Mouse (Mus musculus) frontal cortex, postnatal 10 days (tissue): ENCODE results near the gene Lrig1.

Experiments used
- DNase-seq, 2 experiments: peaks; one replicate each; pipeline ENCODE4 v3.0.0; 2022; ENCODE audit warnings: low spot score in 2 of 2, mixed read lengths in 1 of 2

The Lrig1 gene

DNA sequence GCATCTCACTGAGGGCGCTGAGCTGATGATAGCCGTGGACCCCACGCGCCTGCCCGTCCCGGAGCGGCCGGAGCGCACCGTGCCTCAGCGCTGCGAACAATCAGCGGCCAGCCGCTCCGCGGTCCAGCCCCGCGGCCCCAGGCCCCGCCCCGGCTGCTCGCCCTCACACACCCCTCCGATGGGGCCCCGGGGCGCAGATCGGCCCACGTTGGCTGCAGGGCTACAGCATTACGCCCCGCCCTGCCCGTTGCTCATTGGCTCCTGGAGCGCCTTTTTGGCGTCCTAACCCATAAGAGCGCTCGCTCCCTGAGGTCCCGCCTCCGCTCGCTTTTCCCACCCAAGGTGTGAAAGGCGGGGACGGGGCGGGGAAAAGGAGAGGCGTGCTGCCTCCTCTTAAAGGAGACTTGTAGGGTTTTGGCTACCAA, at the start of gene Lrig1:
TSS of gene Lrig1 (minus strand) at position 92 of the 425 bp plus-strand sequence.
- peak; percentile 94 to 95 for DNase-seq

DNA sequence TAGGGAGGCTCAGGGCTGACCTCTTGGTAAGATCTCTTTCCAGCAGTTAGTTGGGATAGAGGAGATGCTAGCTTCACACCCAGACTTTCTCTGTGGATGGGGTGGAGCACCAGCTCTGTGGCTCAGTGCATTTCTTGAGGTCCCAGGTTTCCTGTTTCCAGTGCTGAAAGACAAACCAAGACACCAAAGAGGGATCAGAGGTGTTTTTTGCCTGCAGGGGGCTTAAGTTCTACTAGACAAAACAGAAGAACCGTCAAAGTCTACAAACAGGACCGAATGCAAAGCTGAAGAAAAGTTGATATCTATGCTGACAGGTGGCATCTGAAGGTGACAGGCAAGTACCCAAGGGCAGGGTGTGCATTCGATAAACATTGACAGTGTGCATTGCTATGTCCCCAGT, 49.7 kb upstream of the Lrig1 start:
- no peak for DNase-seq

- DNase-seq, result no peak
Measured at GRCm38 (mm10) chr6:94748361-94748760, 48.4 kb upstream of the Lrig1 start.

- no peak for DNase-seq
Measured at GRCm38 (mm10) chr6:94740117-94740729, 40.3 kb upstream of the Lrig1 start.

- no peak for DNase-seq
Measured at GRCm38 (mm10) chr6:94738647-94739046, 38.7 kb upstream of the Lrig1 start.

DNA sequence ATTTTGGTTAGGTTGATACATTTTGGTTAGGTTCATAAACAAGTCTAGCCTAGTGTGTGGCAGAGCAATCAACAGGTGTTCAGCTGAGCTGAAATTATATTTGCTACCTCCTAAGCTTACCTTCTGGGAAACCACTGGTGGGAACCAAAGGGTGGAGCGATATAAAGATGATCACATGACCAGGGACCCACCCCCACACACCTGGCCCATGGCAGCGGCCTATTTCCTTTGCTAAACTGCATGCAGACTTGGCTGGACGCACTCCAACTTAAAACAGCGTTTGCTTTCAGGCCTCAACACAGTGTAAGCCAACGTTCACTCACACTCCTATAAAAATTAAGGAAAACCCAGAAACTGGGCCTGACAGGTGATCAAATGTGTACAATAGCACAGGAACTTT, 33.9 kb upstream of the Lrig1 start:
- no peak for DNase-seq

DNA sequence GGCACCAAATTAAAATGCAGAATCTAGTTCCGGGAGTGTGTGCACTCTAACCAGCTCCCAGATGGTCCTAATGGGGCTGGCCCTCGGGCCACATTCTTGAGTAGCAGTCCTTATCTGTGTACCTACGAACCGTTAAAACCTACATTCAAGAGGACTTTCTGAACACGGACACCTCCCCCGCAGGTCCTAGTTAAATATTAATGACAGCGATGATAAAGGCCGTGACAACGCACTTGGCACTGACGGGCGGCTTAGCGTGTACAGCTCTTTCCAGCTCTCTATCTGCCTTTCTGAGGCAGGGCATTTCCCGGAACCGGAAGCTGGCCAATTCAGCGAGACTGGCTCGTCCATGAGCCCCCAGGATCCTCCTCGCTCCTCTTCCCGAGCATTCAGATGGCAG, 29.9 kb upstream of the Lrig1 start:
- DNase-seq, result no peak

DNA sequence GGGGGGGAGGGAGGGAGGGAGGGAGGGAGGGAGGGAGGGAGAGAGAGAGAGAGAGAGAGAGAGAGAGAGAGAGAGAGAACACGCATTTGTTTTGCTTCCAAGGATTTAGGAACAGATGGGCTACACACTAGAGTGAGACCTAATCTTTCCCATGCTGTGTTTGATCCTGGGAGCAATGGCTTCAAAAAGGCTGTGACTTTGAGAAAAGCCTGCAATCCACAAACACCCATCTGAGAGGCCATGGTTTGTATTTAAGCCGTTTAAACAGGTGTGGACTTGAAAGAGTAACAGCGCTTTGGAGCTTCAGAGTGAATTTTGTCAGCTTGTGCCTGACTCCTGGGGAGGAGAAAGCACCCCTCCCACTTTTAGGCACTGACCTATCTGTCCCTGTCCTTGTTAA, 29.2 kb upstream of the Lrig1 start:
- no peak for DNase-seq

DNA sequence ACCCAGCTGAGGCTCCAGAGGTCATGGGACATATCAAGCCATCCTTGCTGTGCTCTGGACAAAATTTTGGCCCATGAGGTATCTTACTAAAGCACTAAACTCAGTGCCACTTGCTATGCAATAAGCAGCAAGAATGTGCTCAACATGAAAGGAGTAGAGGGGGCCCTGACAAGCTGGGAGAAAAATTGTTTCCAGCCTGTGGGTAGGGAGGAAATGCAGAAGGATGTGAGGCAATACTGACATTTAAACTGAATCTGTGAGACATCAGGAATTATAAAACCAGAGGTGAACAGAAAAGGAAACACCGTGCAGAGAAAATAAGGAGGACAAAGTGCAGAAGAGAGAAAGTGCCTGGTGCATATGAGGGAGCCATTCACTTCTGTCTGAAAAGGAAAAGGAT, 24.7 kb upstream of the Lrig1 start:
- no peak for DNase-seq

- no peak for DNase-seq
Measured at GRCm38 (mm10) chr6:94718607-94719346, 18.8 kb upstream of the Lrig1 start.

GRCm38 (mm10) chr6:94717705-94718489, 17.9 kb upstream of the Lrig1 start:
- no peak for DNase-seq

DNA sequence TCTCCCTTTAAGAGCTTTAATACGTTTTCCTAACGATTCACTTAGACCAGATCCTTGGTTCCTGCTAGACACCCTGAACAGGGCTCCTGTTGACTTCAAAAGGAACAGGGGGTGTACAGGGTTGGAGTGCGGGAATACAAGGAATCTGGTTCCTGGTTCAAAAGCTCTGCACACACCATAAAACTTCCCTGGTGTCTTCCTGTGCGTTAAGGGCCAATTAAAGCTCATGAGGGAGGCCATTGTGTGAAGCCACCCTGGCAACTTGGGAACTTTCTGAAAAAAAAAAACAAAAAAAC, 15.6 kb upstream of the Lrig1 start:
- no peak for DNase-seq

- no peak for DNase-seq
Measured at GRCm38 (mm10) chr6:94714815-94715644, 15.1 kb upstream of the Lrig1 start.

GRCm38 (mm10) chr6:94709832-94710231, 9.9 kb upstream of the Lrig1 start:
- no peak for DNase-seq

- no peak for DNase-seq
Measured at GRCm38 (mm10) chr6:94709150-94709549, 9.2 kb upstream of the Lrig1 start.

DNA sequence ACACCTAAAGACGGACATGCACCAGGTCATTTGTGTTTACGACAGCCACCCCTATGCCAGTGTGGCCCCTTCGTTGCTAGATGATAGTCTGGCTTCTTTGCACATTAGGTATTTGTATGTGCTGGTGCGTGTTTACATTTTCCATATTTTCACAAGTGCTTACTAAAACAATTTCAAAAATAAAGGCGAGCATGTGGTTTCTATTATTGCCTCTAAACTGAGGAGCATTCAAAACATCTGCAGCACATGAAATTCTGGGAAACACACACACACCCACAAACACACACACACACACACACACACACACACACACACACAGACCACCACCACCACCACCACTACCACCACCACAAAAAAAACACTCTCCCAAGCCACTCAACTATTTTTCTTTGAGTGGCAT, 7.3 kb upstream of the Lrig1 start:
- no peak for DNase-seq

DNA sequence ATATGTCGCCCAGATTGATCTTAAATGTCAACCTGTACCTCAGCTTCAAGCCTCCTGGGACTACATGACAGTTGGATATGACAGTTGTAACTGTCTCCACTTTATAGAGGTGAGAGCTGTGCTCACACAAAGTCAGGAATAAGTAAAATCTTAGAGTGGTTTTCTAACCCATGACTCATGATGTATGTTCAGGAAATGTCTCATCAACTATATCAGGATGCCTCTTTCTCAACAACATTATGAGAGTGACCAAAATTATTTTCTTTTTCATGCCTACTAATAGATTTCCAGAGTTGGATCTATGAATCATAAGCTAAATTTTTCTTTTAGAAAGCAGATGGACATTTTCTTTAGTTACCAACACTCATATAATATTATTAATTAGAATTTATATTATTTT, 6.0 kb upstream of the Lrig1 start:
- DNase-seq, result no peak

DNA sequence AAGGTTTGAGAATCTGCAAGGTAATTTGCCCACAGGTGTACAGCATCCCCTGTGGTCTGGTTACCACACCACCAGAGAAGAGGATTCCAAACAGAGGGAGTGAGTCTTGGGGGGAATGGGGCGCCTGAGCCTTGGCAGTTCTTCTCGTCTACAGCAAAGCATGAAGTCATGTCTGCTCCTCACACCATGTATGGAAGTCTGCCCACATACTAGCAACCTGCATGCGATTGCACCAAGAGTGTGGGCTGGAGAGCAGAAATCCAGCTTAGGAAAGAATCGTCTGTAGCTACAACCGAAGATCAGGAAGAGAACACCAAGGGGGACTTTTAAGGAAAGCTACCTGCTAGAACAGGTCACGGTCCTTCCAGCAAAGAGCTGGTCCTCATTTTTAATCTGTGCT, 3.0 kb upstream of the Lrig1 start:
- no peak for DNase-seq

DNA sequence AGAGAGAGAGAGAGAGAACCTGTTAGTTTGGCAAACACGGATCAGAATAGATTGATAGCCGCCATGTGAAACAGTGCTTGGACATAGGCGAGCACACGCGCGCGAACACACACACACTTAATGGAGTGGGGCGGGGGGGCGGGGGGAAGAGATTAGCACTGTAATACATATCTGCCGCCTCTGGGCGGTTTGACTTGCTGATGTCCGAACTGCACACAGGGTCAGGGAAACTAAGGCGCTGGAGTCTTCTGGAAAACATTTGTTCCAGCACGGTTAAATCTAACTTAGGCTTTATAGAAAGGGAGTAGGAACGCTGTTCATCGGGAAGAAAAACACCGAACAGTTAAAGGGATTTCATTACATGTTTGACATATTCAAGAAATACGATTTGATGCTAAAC, 1.1 kb upstream of the Lrig1 start:
- DNase-seq, result no peak

- DNase-seq, result peak; percentile 30 to 44
Measured at GRCm38 (mm10) chr6:94700612-94701011, 654 bp upstream of the Lrig1 start.

- DNase-seq, result peak in 1 of 2 experiments; percentile 37
Measured at GRCm38 (mm10) chr6:94699173-94699987, 578 bp downstream of the Lrig1 start.
